Mouse (Mus musculus) ovary, postnatal 36 days (tissue): ENCODE measurements around the gene Efnb2.

Experiments used
- DNase-seq: peaks from one replicate; pipeline ENCODE4 v3.0.0; 2022; ENCODE audit warnings: low spot score, mixed read lengths

Gene Efnb2

GRCm38 (mm10) chr8:8655346-8656340 is 5.4 kb downstream of the Efnb2 start:
- no peak for DNase-seq

GRCm38 (mm10) chr8:8653906-8654489 is 7.0 kb downstream of the Efnb2 start:
- DNase-seq, result no peak

- no peak for DNase-seq
Measured at GRCm38 (mm10) chr8:8653343-8653742, 7.7 kb downstream of the Efnb2 start.

- no peak for DNase-seq
Measured at GRCm38 (mm10) chr8:8652388-8652787, 8.7 kb downstream of the Efnb2 start.

- DNase-seq, result no peak
Measured at GRCm38 (mm10) chr8:8649944-8650343, 11.1 kb downstream of the Efnb2 start.

- DNase-seq, result no peak
Measured at GRCm38 (mm10) chr8:8649536-8649935, 11.5 kb downstream of the Efnb2 start.

- DNase-seq, result no peak
Measured at GRCm38 (mm10) chr8:8648686-8649085, 12.4 kb downstream of the Efnb2 start.

GRCm38 (mm10) chr8:8647824-8648223 is 13.2 kb downstream of the Efnb2 start:
- DNase-seq, result no peak

- DNase-seq, result no peak
Measured at GRCm38 (mm10) chr8:8647319-8647718, 13.7 kb downstream of the Efnb2 start.

GRCm38 (mm10) chr8:8644160-8644915 is 16.7 kb downstream of the Efnb2 start:
- no peak for DNase-seq

GRCm38 (mm10) chr8:8640264-8640588 is 20.8 kb downstream of the Efnb2 start:
- no peak for DNase-seq

- no peak for DNase-seq
Measured at GRCm38 (mm10) chr8:8639569-8640263, 21.3 kb downstream of the Efnb2 start.

- DNase-seq, result no peak
Measured at GRCm38 (mm10) chr8:8631394-8631793, 29.6 kb downstream of the Efnb2 start.

- no peak for DNase-seq
Measured at GRCm38 (mm10) chr8:8624017-8624416, 37.0 kb downstream of the Efnb2 start.

- DNase-seq, result no peak
Measured at GRCm38 (mm10) chr8:8623486-8623885, 37.6 kb downstream of the Efnb2 start.

- no peak for DNase-seq
Measured at GRCm38 (mm10) chr8:8622476-8622875, 38.6 kb downstream of the Efnb2 start.

GRCm38 (mm10) chr8:8622031-8622430 is 39.0 kb downstream of the Efnb2 start:
- DNase-seq, result no peak

GRCm38 (mm10) chr8:8621236-8621917 is 39.7 kb downstream of the Efnb2 start:
- DNase-seq, result no peak

GRCm38 (mm10) chr8:8620536-8620935 is 40.5 kb downstream of the Efnb2 start:
- no peak for DNase-seq

- DNase-seq, result no peak
Measured at GRCm38 (mm10) chr8:8619221-8620194, 41.5 kb downstream of the Efnb2 start.
